9 mouse cellular contexts compared by ENCODE assay signal in the genomic region with DNA sequence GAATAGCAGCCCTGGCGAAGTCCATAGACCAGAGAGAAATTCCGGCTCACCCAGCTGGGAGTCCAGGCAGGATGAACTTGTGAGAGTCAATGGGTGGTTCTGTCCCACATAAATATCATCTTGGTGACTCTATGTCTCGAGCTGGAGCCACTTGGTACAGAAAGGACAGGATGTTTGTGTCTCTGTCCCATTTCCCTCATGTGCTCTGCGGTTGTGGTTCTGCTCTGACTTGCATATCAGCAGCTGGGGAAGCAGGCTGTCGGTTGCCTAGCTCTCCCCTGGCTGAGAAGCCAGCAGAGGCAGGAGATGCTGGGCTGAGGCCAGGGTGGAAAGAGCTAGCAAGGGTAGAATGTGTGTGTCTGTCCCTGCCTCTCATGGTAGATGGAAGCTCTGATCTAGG. TPM values are rescaled to one million over a fixed set of nuclear protein-coding genes. Genes with fewer than 3 reads are reported as not detected.
DNase-seq lines count a peak whose midpoint lies in the region; ATAC-seq lines count a peak whose summit lies in the region.
"Had no signal": no experiment of that assay in that cellular context is flagged by ENCODE, and none has a peak within 500 bp of the region (broad histone marks: within the 10 kb centered on the region; RNA-seq: fewer than 3 reads in every experiment).

A gene (minus strand): TSS at position 156 of the 400 bp plus-strand sequence.

- H3K4me2 ChIP-seq in heart, embryonic 15.5 days, result no peak within 1 kb of the TSS
- no peak within 1 kb of the TSS for H3K4me2 ChIP-seq in intestine, embryonic 15.5 days (replicated peaks)
- H3K4me2 ChIP-seq: limb, embryonic 13.5 days had no signal

- H3K36me3 ChIP-seq in heart, embryonic 15.5 days, result no peaks in the 10 kb centered on the region
- H3K36me3 ChIP-seq in intestine, embryonic 15.5 days, result no peaks in the 10 kb centered on the region
- H3K36me3 ChIP-seq: limb, embryonic 13.5 days had no signal

- H3K4me3 ChIP-seq in heart, embryonic 15.5 days, result no peak within 1 kb of the TSS
- H3K4me3 ChIP-seq in intestine, embryonic 15.5 days (replicated peaks), result no peak within 1 kb of the TSS
- H3K4me3 ChIP-seq: limb, embryonic 13.5 days had no signal

- DNase-seq in layer of hippocampus, adult 9-11 months, result peak; percentile 78
- DNase-seq in layer of hippocampus, adult 11-12 months (ENCODE audit: low spot score), result no peak
- peak; percentile 81 for DNase-seq in lung, postnatal 36 days
- DNase-seq in thymus, postnatal 14 days, result peak; percentile 86
- no peak for DNase-seq in right cerebral cortex, postnatal 4 days
- no peak for DNase-seq in gastrocnemius, postnatal 10 days

- WGBS in heart, embryonic 15.5 days, result 46% methylated on average over 5 of the region's 5 CpGs
- WGBS in intestine, embryonic 15.5 days, result 59% methylated on average over 5 of the region's 5 CpGs

- H3K27me3 ChIP-seq in heart, embryonic 15.5 days, result peaks cover 6% of the 10 kb centered on the region; the same call in 1 of the 2 replicates
- H3K27me3 ChIP-seq in intestine, embryonic 15.5 days (replicated peaks), result peaks cover 8% of the 10 kb centered on the region; the same call in 1 of the 2 replicates

- no peaks in the 10 kb centered on the region for H3K9me3 ChIP-seq in heart, embryonic 15.5 days (replicated peaks)
- no peaks in the 10 kb centered on the region for H3K9me3 ChIP-seq in intestine, embryonic 15.5 days
- H3K9me3 ChIP-seq: limb, embryonic 13.5 days had no signal

- H3K27ac ChIP-seq in heart, embryonic 15.5 days, result peak within 1 kb of the TSS; percentile 21; the same call in 1 of the 2 replicates
- H3K27ac ChIP-seq in intestine, embryonic 15.5 days, result no peak within 1 kb of the TSS
- H3K27ac ChIP-seq: limb, embryonic 13.5 days had no signal

- ATAC-seq in heart, embryonic 15.5 days (replicated peaks; ENCODE audit: insufficient number of reproducible peaks, insufficient read depth, low FRiP score, low read depth), result no peak
- ATAC-seq in intestine, embryonic 15.5 days, result no peak

- H3K4me1 ChIP-seq in heart, embryonic 15.5 days (replicated peaks), result peaks cover 22% of the 10 kb centered on the region
- H3K4me1 ChIP-seq in intestine, embryonic 15.5 days (replicated peaks), result peaks cover 20% of the 10 kb centered on the region

- H3K9ac ChIP-seq in heart, embryonic 15.5 days, result no peak within 1 kb of the TSS
- H3K9ac ChIP-seq in intestine, embryonic 15.5 days, result no peak within 1 kb of the TSS
- H3K9ac ChIP-seq: limb, embryonic 13.5 days had no signal

RNA-seq across cellular contexts. Expression of the gene that starts here (rescaled TPM):
- 0.13 TPM in 1 of 2 replicates, not detected in the other for polyA plus RNA-seq in heart, embryonic 15.5 days (2015; fragmentation: Nextera tagmentation; extraction: Ambion mirVana)
- not detected in 2 replicates for polyA plus RNA-seq in intestine, embryonic 15.5 days (2015; fragmentation: Nextera tagmentation; extraction: Ambion mirVana)
- not detected for total RNA-seq in gastrocnemius, postnatal 10 days (2021)
- polyA plus RNA-seq: limb, embryonic 13.5 days had no signal

Comparison
In these comparisons a context has a peak if more than half of its experiments do, and no peak if none do; other contexts are left out.
1. DNase-seq: peak in layer of hippocampus, adult 9-11 months (single experiment), lung, postnatal 36 days (single experiment) and thymus, postnatal 14 days (single experiment); none in layer of hippocampus, adult 11-12 months (single experiment), right cerebral cortex, postnatal 4 days (single experiment) and gastrocnemius, postnatal 10 days (single experiment).